Mouse (Mus musculus): ENCODE measurements around the gene Ss18l1. TPM values are rescaled to one million over a fixed set of nuclear protein-coding genes. Genes with fewer than 3 reads are reported as not detected.

Gene Ss18l1
- polyA plus RNA-seq, 1 experiment: 1.6 TPM

GRCm38 (mm10) chr2:180018573-180018972, 23.7 kb upstream of the Ss18l1 start:
- peaks cover 20% of the 10 kb centered on the region for H3K27me3 ChIP-seq (ENCODE audit: control insufficient read depth, insufficient read depth, insufficient read length)
- H3K4me2 ChIP-seq (ENCODE audit: low read depth): no peak overlapping the region
- H3K4me3 ChIP-seq: no peak overlapping the region
- no peaks in the 10 kb centered on the region for H3K79me2 ChIP-seq (ENCODE audit: control insufficient read depth, insufficient read depth)
- TF ChIP-seq TCF12 (IDR thresholded peaks at IDR 0.05; ENCODE audit: insufficient read depth, poor library complexity, severe bottlenecking): no peak
- TF ChIP-seq E2F4 (IDR thresholded peaks at IDR 0.05; ENCODE audit: insufficient read depth): no peak
- no peak for TF ChIP-seq POLR2A (IDR thresholded peaks at IDR 0.05; ENCODE audit: insufficient read length, low read depth)
- no peak for TF ChIP-seq MYOG (IDR thresholded peaks at IDR 0.05; ENCODE audit: control insufficient read depth in 1 of 3, insufficient read depth in 1 of 3, insufficient read length in 2 of 3, low read depth in 2 of 3)
- TF ChIP-seq SRF (IDR thresholded peaks at IDR 0.05; ENCODE audit: control insufficient read depth, insufficient read length, low read depth): no peak
- TF ChIP-seq USF1 (IDR thresholded peaks at IDR 0.05; ENCODE audit: low read depth): no peak
- no peak for TF ChIP-seq REST (IDR thresholded peaks at IDR 0.05; ENCODE audit: insufficient read depth, insufficient read length)
- no peak for TF ChIP-seq TCF3 (IDR thresholded peaks at IDR 0.05; ENCODE audit: insufficient read length, low read depth)
- TF ChIP-seq CEBPB (IDR thresholded peaks at IDR 0.05; ENCODE audit: insufficient read depth, poor library complexity, severe bottlenecking): no peak
- no peak for TF ChIP-seq MAX (IDR thresholded peaks at IDR 0.05; ENCODE audit: low read depth)
- no peak for TF ChIP-seq POLR2AphosphoS2 (IDR thresholded peaks at IDR 0.05; ENCODE audit: insufficient read length, low read depth)
- no peak for TF ChIP-seq MYOD1 (IDR thresholded peaks at IDR 0.05; ENCODE audit: control insufficient read depth in 1 of 3, insufficient read length in 2 of 3, low read depth in 2 of 3)
- no peak overlapping the region for H3ac ChIP-seq (ENCODE audit: control insufficient read depth, insufficient read length)
- no peaks in the 10 kb centered on the region for H3K36me3 ChIP-seq (ENCODE audit: control insufficient read depth, insufficient read depth)

DNA sequence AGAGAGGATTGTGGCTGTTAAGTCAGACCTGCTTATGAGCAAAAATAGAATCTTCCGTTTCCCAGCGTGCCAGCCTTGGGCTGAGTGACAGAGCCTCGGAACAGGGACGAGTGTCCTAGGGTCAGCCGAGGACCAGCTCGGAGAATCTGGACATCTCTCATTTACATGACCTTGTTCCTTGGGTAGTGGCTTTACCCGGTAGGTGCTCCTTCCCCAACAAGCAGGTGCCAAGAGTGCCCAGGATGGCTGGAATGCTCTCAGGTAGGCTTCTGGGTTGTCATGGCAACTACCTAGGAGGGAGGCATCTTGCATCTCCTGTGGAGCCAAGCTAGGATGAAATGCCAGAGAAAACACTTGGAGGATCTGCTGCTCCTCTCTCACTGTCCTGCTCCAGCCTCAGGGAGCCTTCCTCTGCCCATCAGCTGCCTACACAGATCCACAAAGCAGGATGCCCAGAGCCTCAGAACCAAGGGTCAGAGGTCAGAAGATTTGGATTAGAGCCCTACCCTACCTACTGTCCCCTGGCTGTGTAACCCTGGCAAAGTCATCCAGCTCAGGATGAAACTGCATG, 22.1 kb upstream of the Ss18l1 start:
- Histone ChIP-seq H3K4me3 (no peak overlapping the region), H3K36me3 (ENCODE audit: control insufficient read depth, insufficient read depth) (no peaks in the 10 kb centered on the region), H3ac (ENCODE audit: control insufficient read depth, insufficient read length) (no peak overlapping the region), H3K79me2 (ENCODE audit: control insufficient read depth, insufficient read depth) (no peaks in the 10 kb centered on the region), H3K27me3 (ENCODE audit: control insufficient read depth, insufficient read depth, insufficient read length) (peaks cover 20% of the 10 kb centered on the region), H3K4me2 (ENCODE audit: low read depth) (no peak overlapping the region)
- TF ChIP-seq MYOG (IDR thresholded peaks at IDR 0.05; ENCODE audit: control insufficient read depth in 1 of 3, insufficient read depth in 1 of 3, insufficient read length in 2 of 3, low read depth in 2 of 3) (no peak), TCF12 (IDR thresholded peaks at IDR 0.05; ENCODE audit: insufficient read depth, poor library complexity, severe bottlenecking) (no peak), REST (IDR thresholded peaks at IDR 0.05; ENCODE audit: insufficient read depth, insufficient read length) (no peak), USF1 (IDR thresholded peaks at IDR 0.05; ENCODE audit: low read depth) (no peak), POLR2A (IDR thresholded peaks at IDR 0.05; ENCODE audit: insufficient read length, low read depth) (no peak), TCF3 (IDR thresholded peaks at IDR 0.05; ENCODE audit: insufficient read length, low read depth) (no peak), SRF (IDR thresholded peaks at IDR 0.05; ENCODE audit: control insufficient read depth, insufficient read length, low read depth) (no peak), CEBPB (IDR thresholded peaks at IDR 0.05; ENCODE audit: insufficient read depth, poor library complexity, severe bottlenecking) (no peak), MAX (IDR thresholded peaks at IDR 0.05; ENCODE audit: low read depth) (no peak), E2F4 (IDR thresholded peaks at IDR 0.05; ENCODE audit: insufficient read depth) (no peak), POLR2AphosphoS2 (IDR thresholded peaks at IDR 0.05; ENCODE audit: insufficient read length, low read depth) (no peak), MYOD1 (IDR thresholded peaks at IDR 0.05; ENCODE audit: control insufficient read depth in 1 of 3, insufficient read length in 2 of 3, low read depth in 2 of 3) (no peak)

DNA sequence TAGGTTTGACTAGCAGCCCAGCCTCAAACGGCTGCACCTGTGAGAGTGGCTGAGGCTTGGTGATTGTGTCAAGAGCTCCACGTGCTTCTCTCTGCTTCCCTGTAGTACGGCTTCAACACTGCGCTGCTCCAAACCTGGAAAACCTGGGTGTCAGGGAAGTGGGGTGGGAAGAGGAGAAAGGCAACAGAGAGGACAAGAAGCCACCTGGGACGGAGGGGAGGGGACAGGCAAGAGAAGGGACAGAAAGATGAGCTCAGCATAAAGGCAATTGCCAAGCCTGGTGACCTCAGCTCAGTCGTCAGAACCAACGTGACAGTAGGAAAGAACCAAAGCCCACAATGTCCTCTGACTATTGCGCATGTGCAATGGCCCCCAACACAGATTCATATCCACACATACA, 21.4 kb upstream of the Ss18l1 start:
- TF ChIP-seq SRF (IDR thresholded peaks at IDR 0.05; ENCODE audit: control insufficient read depth, insufficient read length, low read depth) (no peak), MYOG (IDR thresholded peaks at IDR 0.05; ENCODE audit: control insufficient read depth in 1 of 3, insufficient read depth in 1 of 3, insufficient read length in 2 of 3, low read depth in 2 of 3) (no peak), POLR2A (IDR thresholded peaks at IDR 0.05; ENCODE audit: insufficient read length, low read depth) (no peak), USF1 (IDR thresholded peaks at IDR 0.05; ENCODE audit: low read depth) (no peak), TCF3 (IDR thresholded peaks at IDR 0.05; ENCODE audit: insufficient read length, low read depth) (no peak)
- Histone ChIP-seq H3K4me2 (ENCODE audit: low read depth) (no peak overlapping the region), H3ac (ENCODE audit: control insufficient read depth, insufficient read length) (no peak overlapping the region), H3K4me3 (no peak overlapping the region), H3K27me3 (ENCODE audit: control insufficient read depth, insufficient read depth, insufficient read length) (peaks cover 20% of the 10 kb centered on the region), H3K79me2 (ENCODE audit: control insufficient read depth, insufficient read depth) (peaks cover 6% of the 10 kb centered on the region), H3K36me3 (ENCODE audit: control insufficient read depth, insufficient read depth) (no peaks in the 10 kb centered on the region)

- Histone ChIP-seq H3ac (ENCODE audit: control insufficient read depth, insufficient read length) (no peak overlapping the region), H3K79me2 (ENCODE audit: control insufficient read depth, insufficient read depth) (peaks cover 20% of the 10 kb centered on the region), H3K4me3 (no peak overlapping the region), H3K27me3 (ENCODE audit: control insufficient read depth, insufficient read depth, insufficient read length) (peaks cover 20% of the 10 kb centered on the region), H3K36me3 (ENCODE audit: control insufficient read depth, insufficient read depth) (no peaks in the 10 kb centered on the region), H3K4me2 (ENCODE audit: low read depth) (no peak overlapping the region)
- no peak for TF ChIP-seq USF1 (IDR thresholded peaks at IDR 0.05; ENCODE audit: low read depth)
- no peak for TF ChIP-seq MAX (IDR thresholded peaks at IDR 0.05; ENCODE audit: low read depth)
- TF ChIP-seq POLR2A (IDR thresholded peaks at IDR 0.05; ENCODE audit: insufficient read length, low read depth): no peak
- TF ChIP-seq TCF3 (IDR thresholded peaks at IDR 0.05; ENCODE audit: insufficient read length, low read depth): no peak
These were observed 19.6 kb upstream of the Ss18l1 start for GRCm38 (mm10) chr2:180022751-180023150.

DNA sequence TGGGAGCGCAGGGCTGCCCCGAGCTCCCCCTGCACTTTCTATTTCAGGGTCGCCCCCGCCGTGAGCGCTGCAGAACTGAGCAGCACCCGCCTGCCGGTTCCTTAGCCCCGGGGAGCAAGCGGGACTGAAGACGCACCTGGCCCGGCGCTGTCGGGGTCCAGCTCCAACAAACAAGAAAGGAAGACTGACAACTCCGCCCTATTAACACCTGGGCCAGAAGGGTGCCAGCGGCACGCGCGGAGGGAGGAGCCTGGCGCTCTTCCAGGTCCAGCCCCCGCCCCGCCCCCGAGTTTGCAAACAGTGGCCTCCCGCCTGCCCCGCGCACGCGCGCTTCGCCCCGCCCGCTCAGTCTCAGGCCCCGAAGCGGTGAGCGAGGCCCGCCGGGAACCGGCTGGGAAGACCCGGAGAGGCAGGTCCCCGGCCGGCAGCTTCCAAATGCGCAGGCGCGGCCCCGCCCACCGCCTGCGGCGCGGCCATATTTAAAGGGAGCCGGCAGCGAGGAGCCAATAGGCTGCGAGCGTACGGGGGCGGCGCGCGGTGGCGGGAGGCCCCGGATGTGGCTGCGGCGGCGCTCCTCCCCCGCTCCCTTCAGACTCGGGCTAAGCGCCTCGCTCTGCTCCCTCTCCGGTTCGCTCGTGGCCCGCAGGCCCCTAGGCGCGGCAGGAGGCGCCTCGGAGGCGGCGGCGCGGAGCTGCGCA, 17.8 kb upstream of the Ss18l1 start, which contains the start of gene Lsm14b:
Gene Lsm14b (plus strand): TSS at position 587 of the 698 bp plus-strand sequence.
- peaks cover 32% of the 10 kb centered on the region for H3K79me2 ChIP-seq (ENCODE audit: control insufficient read depth, insufficient read depth)
- peak within 1 kb of the TSS; percentile 93 for H3K4me2 ChIP-seq (ENCODE audit: low read depth)
- peak within 1 kb of the TSS; percentile 73 for H3K4me3 ChIP-seq
- H3ac ChIP-seq (ENCODE audit: control insufficient read depth, insufficient read length): peak within 1 kb of the TSS; percentile 62
- TF ChIP-seq TCF12 (IDR thresholded peaks at IDR 0.05; ENCODE audit: insufficient read depth, poor library complexity, severe bottlenecking) (no peak), REST (IDR thresholded peaks at IDR 0.05; ENCODE audit: insufficient read depth, insufficient read length) (no peak), POLR2A (IDR thresholded peaks at IDR 0.05; ENCODE audit: insufficient read length, low read depth) (peak; percentile 87), MYOG (IDR thresholded peaks at IDR 0.05; ENCODE audit: control insufficient read depth in 1 of 3, insufficient read depth in 1 of 3, insufficient read length in 2 of 3, low read depth in 2 of 3) (peak in 1 of 3 experiments; percentile 6), MAX (IDR thresholded peaks at IDR 0.05; ENCODE audit: low read depth) (no peak), CEBPB (IDR thresholded peaks at IDR 0.05; ENCODE audit: insufficient read depth, poor library complexity, severe bottlenecking) (no peak), MYOD1 (IDR thresholded peaks at IDR 0.05; ENCODE audit: control insufficient read depth in 1 of 3, insufficient read length in 2 of 3, low read depth in 2 of 3) (peak in 1 of 3 experiments; percentile 46), POLR2AphosphoS2 (IDR thresholded peaks at IDR 0.05; ENCODE audit: insufficient read length, low read depth) (peak; percentile 92), TCF3 (IDR thresholded peaks at IDR 0.05; ENCODE audit: insufficient read length, low read depth) (no peak), USF1 (IDR thresholded peaks at IDR 0.05; ENCODE audit: low read depth) (no peak), E2F4 (IDR thresholded peaks at IDR 0.05; ENCODE audit: insufficient read depth) (peak; percentile 75), SRF (IDR thresholded peaks at IDR 0.05; ENCODE audit: control insufficient read depth, insufficient read length, low read depth) (peak; percentile 30)
- peaks cover 20% of the 10 kb centered on the region for H3K27me3 ChIP-seq (ENCODE audit: control insufficient read depth, insufficient read depth, insufficient read length)
- H3K36me3 ChIP-seq (ENCODE audit: control insufficient read depth, insufficient read depth): peaks cover 7% of the 10 kb centered on the region

Data from myocyte (in vitro differentiated cells).